Mouse (Mus musculus) T-cell, adult 2 months (primary cell): ENCODE data around the gene Kcnab1.

Source experiments
- DNase-seq: peaks from one replicate; pipeline ENCODE4 v3.0.0; 2022; ENCODE audit warnings: low spot score

Kcnab1 gene

DNA sequence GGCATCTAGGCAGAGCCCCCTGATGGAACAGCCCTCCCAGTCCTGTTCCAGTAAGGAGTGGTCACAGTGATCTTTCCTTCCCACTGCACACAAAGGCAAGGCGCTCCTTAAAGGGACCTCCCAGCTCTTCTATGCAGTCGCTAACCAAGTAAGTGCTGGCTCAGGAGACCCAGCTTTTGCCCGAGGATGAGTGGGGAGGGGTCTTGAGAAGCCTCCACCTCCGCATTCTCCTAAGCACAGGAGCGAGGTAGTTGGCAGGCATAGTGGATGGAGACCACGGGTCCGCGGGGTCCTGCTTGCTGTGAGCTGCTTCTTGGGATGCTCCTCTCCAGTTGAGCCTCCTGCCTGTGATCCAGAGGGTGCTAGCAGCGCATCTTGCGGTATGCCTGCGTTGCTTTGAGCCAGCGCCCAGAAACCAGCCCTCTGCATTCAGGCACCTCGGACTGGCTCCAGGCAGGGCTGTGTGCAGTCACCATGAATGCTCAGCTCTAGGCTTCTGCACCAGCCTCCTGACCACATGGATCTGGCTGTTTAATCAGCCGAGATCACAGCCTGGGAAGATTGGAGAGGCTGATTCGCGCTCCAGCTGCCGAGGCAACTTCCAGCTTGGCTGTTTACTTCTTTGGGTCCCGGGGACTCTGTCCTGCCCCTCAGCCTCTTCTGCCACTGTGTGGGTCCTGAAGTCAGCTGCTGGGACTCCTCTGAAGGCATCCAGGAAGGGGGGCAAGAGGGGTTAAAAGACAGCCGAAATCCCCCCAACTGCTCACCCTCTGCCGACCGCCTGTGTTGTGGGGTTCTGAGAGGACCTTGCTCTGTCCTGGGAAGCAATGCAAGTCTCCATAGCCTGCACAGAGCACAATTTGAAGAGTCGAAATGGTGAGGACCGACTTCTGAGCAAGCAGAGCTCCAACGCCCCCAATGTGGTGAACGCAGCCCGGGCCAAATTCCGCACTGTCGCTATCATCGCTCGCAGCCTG is at the start of gene Kcnab1:
Kcnab1 (plus strand) TSS at position 440 of the 977 bp plus-strand sequence.
- DNase-seq: no peak

DNA sequence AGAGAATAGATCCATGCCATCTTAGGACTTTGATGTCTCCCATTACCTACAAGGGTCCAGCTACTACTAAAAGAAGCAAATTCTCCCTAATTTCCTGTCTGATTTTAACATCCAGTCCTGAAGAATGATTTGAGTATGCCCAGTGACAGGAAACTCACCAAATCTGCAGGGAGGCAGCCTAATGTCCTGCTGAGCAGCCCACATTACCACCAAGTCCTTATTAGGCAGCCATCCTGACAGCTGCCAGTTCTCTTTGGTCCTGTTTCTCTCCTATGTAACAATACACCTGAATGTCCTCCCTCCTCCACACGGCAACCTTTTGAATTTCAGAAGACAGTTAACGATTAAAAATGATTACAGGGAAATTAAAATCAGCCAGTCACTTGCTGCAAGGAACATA is 20.9 kb upstream of the Kcnab1 start:
- DNase-seq: no peak

DNA sequence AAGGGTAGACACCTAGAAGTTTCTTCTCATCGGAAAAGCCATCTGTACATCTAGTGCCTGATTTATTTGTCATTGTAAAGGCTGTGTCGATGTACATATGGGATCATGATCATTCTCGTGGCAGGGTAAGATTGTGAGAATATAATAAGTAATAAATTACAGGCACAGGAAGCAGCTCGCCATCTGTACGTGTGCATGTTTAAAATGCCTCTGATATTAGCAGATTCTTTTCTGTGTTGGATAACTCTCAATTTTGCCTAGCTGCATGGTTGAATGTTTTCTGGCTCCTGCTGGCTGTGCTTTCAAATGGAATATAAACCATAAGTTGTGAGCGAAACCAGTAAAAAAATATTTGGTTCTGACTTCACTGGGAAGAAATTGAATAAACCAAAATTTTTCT is 5.1 kb upstream of the Kcnab1 start:
- no peak for DNase-seq

DNA sequence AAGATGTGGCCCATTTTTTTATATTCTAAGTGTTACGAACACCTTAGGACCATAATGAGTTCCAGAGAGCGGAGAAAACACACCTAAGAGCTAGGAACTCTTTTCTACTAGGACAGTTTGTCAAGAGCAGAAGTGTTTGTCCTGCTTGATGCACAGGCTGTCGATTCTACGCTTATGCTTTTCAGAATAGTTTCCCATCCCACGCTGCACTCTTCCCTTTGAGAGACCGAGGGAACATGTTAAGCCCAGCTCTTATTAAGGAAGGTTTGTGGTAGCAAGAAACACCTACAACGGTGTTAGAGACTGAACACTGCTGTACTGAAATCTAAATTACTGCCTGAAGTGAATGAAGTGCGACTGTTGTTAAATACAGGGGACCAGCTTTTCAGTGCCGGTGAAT is 1.0 kb downstream of the Kcnab1 start:
- no peak for DNase-seq

DNA sequence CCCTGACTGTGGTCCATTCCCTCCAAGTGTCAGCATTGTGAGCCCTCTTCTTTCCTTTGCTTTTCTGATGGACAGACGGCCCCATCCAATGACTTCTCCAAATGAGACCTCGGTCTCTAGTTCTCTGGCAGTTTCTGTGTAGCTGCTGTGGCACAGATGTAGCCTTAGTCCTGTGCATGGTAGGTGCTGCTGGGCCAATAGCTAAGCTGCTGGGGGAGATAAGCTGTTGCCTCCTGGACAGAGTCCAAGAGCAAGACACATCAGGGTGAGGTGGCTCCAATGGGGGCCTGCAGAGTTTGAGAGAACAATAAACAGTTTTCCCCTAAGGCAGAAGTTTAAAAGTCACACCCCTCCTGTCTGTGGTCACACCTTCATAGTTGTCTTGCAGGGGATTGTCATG is 2.0 kb downstream of the Kcnab1 start:
- no peak for DNase-seq

DNA sequence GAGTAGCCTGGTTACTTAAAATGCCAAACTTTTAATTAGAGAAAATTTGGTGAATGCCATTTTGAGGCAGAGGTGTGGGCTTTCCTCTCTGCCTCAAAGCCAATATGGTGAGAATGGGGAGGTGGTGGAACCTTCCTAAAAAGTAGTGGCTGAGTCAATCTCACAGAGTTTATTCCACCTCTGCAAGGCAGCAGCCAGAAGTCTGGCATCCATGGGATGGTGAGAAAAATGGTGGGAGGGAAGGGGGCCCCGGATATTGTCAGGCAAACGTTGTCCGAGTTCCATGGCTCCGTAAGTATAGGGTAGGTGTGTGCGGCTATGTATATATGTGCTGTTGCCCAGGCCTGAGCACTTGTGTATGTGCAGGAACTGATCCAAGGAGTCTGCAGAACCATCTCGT is 6.0 kb downstream of the Kcnab1 start:
- no peak for DNase-seq

DNA sequence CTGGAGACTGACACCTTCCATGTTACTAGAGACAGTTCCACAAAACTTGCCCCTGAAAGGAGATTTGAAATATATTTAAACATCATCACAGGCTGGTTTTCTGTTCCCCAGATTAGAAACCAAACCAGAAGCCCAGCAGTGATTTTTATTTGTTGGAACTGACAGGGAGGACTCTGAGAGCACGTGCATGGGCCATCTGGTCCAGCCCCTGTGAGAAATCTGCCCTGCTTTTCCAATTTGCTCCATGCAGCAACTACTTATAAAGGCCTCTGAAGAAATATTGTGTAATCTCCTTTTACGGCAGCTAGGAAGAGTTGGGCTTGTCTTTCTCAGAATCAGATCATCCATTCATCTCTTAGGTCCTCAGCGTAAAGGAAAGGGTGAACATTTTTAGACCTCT is 7.8 kb downstream of the Kcnab1 start:
- DNase-seq: no peak

DNA sequence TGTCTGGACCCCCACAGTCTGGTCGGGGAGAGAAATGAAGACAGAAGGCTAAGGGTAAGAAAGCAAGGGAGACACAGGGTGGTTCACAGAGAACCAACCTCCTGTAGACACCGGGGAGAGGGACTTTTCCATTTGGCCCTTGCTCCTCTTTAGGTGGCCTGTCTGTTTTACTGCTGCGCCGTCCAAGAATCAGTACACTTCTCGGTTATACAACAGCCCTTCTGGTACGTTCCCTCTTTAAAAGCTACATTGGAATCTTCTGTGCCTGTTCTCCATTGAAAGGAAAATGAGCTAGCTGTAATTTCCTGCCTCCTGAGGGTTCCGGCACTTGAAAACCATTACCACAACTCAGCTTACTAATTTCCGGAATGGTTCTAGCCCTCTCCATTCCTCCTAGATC is 8.2 kb downstream of the Kcnab1 start:
- no peak for DNase-seq

DNA sequence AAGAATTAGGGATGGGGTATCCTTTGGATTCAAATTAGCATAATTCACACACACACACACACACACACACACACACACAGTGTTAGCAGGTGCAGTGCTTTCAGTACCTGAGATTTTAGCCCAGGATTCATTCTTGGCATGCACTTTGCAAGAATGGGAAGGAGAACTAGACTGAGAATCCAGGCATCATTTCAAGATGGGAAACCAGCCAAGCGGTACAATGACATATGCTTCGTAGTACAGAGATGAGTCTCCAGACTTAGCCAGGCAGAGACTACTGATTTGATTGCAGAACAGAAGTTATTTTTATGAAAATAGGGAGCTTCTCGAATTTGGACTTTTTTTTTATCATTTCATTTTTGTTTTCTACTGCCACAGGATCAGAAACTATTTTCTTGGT is 15.8 kb downstream of the Kcnab1 start:
- DNase-seq: no peak

DNA sequence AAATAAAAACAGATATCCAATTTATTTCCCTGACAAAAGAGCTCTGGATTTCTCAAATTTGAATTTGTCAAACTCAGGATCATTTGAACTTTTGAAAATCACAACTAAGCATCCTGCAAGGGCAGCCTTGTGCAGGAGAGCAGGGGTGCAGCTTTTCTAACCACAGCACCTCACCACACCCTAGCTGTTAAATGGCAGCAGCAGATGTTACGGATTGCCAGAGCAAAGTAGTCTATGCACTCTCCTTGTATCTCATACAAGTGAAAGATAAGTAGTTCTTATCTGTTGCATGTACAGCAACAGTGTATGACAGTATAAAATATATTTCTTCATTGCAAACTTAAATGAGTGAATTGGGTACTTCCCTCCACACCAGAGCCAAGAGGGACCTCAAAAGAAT is 20.4 kb downstream of the Kcnab1 start:
- DNase-seq: no peak

DNA sequence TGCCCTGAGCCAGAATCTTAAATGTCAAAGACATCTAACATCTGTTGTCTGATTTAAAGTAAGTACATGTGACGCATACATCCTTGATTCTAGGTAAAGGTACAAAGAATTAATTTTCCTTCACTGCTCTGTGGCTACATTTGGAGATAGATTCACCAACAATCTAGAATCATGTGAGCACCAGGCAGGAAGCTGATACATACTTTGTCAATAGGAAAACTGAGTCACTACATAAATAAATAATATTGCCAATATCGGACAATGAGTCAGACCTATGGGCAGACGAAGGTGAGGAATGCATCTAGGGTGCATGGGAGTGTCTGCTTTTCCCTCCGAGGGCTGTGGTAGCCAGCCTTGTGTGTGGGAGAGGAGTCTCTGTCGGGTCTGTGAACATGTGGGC is 25.7 kb downstream of the Kcnab1 start:
- no peak for DNase-seq

DNA sequence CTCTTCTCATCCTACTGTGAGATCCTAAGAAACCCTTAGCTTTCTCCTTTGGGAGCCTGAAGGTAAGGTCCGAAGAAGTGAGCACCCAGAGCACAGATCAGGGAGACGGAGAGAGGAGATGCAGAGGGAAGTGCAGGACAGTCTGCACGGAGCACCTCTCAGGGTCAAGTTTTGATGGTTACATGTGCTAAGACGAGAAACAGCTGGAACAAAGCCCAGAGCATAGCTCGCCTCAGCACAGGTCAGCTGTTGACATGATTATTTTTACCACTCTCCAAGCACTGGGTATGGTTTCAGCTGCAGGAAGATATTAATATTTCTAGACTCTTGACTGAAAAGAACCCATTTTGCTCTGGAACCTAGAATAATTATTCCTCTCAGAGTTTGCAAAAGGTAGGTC is 27.7 kb downstream of the Kcnab1 start:
- DNase-seq: no peak

DNA sequence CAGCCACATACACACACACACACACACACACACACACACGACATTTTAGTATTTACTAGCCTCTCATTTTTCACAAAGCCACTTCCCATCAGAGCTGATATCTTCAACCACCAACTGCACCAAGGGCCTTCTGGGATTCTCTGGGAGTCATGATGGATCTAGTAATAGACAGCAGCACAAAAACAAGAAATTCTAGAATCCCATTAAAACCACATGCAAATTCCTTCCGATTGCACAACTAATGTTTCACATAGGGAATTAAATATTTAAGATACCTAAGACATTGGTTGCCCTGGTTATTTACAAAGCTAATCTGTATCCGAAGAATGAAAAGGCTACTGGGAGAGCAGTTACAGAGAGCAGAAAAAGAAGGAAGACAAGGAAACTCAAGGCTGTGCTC is 29.6 kb downstream of the Kcnab1 start:
- no peak for DNase-seq

DNA sequence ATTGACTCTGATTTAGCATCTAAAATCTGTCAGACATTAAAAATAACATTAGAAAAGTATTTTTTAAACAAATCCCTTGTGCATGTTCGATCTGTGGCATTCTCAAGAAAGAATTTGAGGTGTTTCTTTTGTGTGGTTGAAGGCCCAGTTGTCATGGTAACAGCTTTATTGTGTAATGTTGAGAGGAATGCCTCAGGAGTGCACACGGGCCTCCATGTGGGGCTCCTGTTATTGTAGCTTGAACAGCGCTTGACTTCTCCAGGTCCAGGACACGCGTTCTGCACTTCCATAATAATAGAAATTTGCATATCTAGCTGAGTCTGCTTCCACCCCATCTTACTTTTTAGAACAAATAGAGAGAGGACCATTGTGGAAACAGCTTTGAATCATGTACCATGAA is 36.0 kb downstream of the Kcnab1 start:
- no peak for DNase-seq

DNA sequence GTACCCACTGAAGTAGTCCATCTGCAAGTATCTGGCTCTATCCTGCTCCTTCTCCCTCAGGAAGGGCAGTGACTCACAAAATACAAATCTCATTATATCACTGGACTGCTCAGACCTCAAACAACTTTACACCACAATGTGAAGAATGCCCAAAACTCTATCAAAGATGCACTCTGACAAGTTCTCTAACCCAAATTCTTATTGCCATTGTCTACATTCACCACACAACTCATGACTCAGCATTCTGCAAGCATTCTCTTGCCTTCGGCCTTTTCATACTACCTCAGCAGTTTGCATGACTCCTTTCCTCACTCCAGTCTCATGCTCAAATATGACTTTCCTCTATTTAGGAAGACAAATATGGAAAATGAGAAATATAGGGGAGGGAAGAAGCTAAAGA is 42.6 kb downstream of the Kcnab1 start:
- DNase-seq: no peak

DNA sequence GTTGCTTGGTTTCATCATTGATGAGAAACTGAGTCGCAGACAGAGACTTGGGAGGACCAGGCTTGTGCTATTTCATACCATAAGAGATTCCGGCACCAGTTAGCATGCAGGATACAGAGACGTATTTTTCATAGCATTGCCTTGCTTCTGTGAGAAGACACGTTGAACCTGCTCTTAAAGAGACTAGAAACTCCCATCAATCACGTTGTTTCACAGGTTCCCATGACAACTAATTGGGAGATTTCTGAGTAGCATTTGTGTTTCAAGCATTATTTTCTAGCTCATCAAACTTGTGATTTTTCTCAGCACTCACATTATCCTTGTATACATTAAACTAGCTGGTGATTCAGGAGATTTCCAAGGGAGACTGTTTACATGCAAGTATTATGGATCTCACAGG is 63.8 kb downstream of the Kcnab1 start:
- no peak for DNase-seq

DNA sequence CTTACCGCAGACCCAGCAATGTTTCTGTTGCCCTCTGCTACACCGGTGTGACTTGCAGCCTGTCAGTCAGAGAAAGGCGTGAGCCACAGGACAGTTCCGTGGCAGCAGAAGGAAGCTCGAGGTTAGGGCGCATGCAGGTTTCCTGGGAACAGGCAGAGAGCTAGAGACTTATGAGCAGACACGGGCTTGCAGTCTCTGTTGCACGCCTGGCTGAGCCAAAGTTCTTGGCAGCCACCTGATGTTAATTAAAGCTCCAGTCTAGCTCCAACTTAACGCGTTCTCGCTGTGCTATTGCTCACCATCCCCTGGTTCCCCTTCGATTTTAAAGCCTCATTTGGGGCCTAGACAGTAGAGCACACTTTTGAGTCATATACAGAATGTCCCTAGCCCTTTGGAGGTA is 65.4 kb downstream of the Kcnab1 start:
- no peak for DNase-seq

DNA sequence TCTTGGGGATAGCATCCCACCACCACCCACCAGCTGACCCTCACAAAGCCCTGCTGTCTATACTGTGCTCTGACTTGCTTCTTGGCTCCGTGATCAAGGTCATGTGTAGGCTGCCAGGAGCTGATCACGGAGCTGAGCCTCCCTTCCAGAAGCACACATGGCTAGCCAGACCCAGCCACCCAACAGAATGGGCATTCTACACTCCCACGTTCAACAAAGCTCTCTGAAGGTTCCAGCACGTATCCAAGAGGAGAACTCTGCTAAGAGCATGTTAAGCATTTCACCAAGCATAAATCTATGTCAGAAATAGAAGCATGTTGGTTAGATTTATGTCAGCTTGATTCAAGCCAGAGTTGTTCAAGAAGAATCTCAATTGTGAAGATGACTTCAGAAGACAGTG is 66.6 kb downstream of the Kcnab1 start:
- DNase-seq: no peak

DNA sequence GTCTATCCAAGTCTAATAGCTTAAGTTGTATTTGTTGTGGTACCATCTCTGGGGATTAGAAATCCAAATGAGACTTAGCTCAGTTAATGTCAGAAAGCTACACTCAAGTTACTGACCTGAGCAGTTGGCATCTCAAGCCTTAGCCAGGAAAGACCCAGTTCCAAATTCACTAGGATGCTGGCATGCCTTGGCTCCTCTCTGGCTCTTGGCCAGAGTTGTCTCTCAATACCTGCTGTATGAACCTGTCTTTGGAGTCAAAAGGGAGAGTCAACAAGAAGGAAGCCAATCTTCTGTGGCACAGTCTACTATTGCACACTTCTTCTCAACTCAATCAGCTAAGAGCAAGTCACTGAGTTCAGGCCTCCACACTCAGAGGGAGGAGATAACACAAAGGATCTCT is 67.7 kb downstream of the Kcnab1 start:
- DNase-seq: no peak

DNA sequence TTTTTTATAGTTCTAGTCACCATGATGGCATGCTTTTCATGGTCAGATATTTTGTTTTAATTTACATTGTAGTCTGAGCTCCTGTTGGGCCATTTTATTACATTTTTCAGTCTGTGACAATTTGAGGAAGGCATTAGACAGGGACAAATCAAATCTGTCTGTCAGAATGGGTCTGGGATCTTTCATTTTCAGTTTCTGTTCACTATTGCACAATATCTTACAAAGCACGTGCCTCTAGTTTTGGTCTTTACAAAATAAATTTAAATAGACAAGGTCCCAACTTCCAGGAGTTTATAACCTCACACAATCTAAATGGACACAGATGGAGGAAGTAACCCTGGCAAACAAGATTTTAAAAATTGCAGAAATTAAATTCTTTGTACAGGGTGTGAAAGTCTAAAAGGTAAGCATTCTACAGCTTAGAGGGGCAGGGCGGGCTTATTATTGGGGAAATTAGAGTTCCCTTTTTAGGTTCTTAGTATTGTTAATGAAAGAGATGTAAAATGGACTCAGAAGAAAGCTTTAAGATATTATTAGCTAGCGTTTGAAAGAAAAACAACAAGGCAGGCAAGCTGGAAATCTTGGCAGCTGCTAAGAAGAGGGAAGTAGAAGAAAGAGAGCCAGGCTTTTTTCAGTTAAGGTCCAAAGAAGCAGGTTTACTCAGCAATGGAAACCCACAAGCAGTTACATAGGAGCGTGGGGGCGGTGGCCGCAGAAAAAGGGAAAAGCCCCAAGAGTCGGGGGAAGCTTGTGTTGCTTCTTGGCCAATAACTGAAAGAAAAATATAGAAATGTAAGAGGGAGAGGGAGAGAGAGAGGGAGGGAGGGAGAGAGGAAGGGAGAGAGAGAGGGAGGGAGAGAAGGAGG is 78.9 kb downstream of the Kcnab1 start:
- no peak for DNase-seq

DNA sequence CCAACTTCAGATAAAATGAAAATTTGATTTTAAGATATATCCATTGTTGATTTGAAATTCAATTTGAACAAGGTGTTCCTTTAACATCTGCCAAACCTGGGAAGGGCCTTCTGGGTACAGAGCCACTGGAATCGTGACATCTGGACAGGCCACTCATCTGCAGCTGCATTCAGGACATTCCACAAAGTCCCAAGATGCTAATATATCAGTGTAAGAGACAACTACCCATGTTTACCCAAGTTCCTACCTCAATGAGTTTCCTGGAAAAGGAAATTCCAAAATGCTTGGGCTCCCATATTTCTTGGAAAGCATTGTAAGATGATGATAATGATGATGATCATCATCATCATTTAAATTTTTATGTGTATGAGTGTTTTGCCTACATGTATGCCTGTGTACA is 91.4 kb downstream of the Kcnab1 start:
- DNase-seq: no peak

DNA sequence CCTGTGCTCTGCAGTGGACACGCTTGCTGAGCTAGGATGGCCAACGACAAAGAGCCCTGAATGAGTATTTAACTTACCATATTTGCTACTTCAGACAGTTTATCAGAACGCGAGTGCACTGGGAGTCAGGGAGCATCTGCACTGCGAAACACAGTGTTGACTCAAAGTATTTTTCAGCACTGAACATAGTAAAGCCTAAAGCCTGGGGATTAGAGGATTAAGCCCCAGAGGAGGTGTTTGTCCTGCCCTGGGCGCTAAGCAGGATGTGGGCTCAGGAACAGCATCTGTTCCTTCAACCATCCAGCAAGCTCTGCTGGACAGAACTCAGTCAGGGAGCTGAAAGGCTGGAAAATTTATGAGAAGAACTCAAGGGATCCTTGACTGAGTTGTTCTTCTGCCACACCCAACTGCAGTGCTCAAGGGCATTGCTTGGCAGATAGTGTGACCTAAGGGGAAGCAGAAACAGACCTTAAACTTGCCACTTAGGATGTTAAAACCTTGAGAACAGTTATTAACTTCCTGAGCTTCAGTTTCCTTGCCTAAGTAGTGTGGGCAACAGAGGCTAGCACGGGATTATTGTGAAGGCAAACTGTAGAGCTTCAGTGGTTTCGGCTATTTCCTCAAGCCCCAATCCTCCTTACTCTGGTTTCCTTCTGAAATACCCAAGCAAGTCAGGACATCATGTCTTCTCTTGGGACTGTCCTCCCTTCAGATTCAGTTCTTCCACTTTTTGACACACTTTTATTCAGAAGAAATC is 94.4 kb downstream of the Kcnab1 start:
- DNase-seq: no peak
